Comparison of ENCODE assay signal across 25 mouse cellular contexts in genomic region chr4:72481748-72482147, GRCm38 (mm10).
DNase-seq lines count a peak whose midpoint lies in the region; ATAC-seq and TF ChIP-seq lines count a peak whose summit lies in the region.
"Had no signal": no experiment of that assay in that cellular context is flagged by ENCODE, and none has a peak within 500 bp of the region (broad histone marks: within the 10 kb centered on the region; RNA-seq: fewer than 3 reads in every experiment).

No protein-coding gene starts in this region.

- no peak overlapping the region for H3K9ac ChIP-seq in forebrain, embryonic 14.5 days (ENCODE audit: low read length)
- no peak overlapping the region for H3K9ac ChIP-seq in forebrain, embryonic 12.5 days
- H3K9ac ChIP-seq in forebrain, postnatal 0 days = no peak overlapping the region
- H3K9ac ChIP-seq: heart, embryonic 13.5 days; hindbrain, embryonic 14.5 days had no signal

- no peaks in the 10 kb centered on the region for H3K27me3 ChIP-seq in forebrain, embryonic 14.5 days (replicated peaks; ENCODE audit: control insufficient read depth, insufficient read depth, low read length)
- H3K27me3 ChIP-seq in forebrain, embryonic 12.5 days = no peaks in the 10 kb centered on the region
- no peaks in the 10 kb centered on the region for H3K27me3 ChIP-seq in forebrain, postnatal 0 days (ENCODE audit: insufficient read depth, low read length)
- H3K27me3 ChIP-seq: CH12.LX; heart, embryonic 13.5 days; Patski had no signal

- H3K9me3 ChIP-seq in forebrain, embryonic 14.5 days (replicated peaks; ENCODE audit: control insufficient read depth, low read length) = no peaks in the 10 kb centered on the region
- no peaks in the 10 kb centered on the region for H3K9me3 ChIP-seq in forebrain, embryonic 12.5 days
- H3K9me3 ChIP-seq in forebrain, postnatal 0 days (ENCODE audit: low read length) = no peaks in the 10 kb centered on the region
- H3K9me3 ChIP-seq: G1E; heart, embryonic 13.5 days had no signal

- H3K4me1 ChIP-seq in forebrain, embryonic 14.5 days (ENCODE audit: control insufficient read depth, insufficient read depth, low read length) = no peaks in the 10 kb centered on the region
- no peaks in the 10 kb centered on the region for H3K4me1 ChIP-seq in forebrain, embryonic 12.5 days
- no peaks in the 10 kb centered on the region for H3K4me1 ChIP-seq in forebrain, postnatal 0 days (ENCODE audit: insufficient read depth)
- H3K4me1 ChIP-seq: heart, embryonic 13.5 days had no signal

- peak overlapping the region; percentile 9; the same call in 1 of the 2 replicates for H3K27ac ChIP-seq in forebrain, embryonic 14.5 days (ENCODE audit: low read depth, low read length)
- H3K27ac ChIP-seq in forebrain, embryonic 12.5 days = no peak overlapping the region
- no peak overlapping the region for H3K27ac ChIP-seq in forebrain, postnatal 0 days (ENCODE audit: low read depth, low read length)
- H3K27ac ChIP-seq: heart, embryonic 13.5 days; hindbrain, embryonic 14.5 days; hindbrain, postnatal 0 days had no signal

- no peak overlapping the region for H3K4me3 ChIP-seq in forebrain, embryonic 14.5 days (ENCODE audit: low read depth, low read length)
- no peak overlapping the region for H3K4me3 ChIP-seq in forebrain, embryonic 12.5 days (replicated peaks)
- no peak overlapping the region for H3K4me3 ChIP-seq in forebrain, postnatal 0 days (ENCODE audit: low read depth, low read length)
- H3K4me3 ChIP-seq: heart, embryonic 13.5 days had no signal

- no peak for TF ChIP-seq CTCF in brain, embryonic 14.5 days (IDR thresholded peaks at IDR 0.05; ENCODE audit: borderline replicate concordance, extremely low read depth, insufficient read depth, insufficient read length)
- no peak for TF ChIP-seq CTCF in forebrain, postnatal 0 days (IDR thresholded peaks at IDR 0.05; ENCODE audit: low read depth)

- no peak overlapping the region for H3K4me2 ChIP-seq in forebrain, embryonic 14.5 days (ENCODE audit: low read length)
- H3K4me2 ChIP-seq in forebrain, embryonic 12.5 days = no peak overlapping the region
- H3K4me2 ChIP-seq in forebrain, postnatal 0 days (ENCODE audit: low read depth) = no peak overlapping the region
- H3K4me2 ChIP-seq: heart, embryonic 13.5 days; hindbrain, embryonic 14.5 days had no signal

- peak; percentile 78 for DNase-seq in forebrain, embryonic 14.5 days (ENCODE audit: low spot score)
- peak; percentile 77 for DNase-seq in brain, embryonic 14.5 days (ENCODE audit: low read depth)
- peak; percentile 41 for DNase-seq in forebrain, postnatal 0 days
- no peak for DNase-seq in urinary bladder, adult 18-20 months (ENCODE audit: low spot score in 2 of 2)
- DNase-seq in kidney, postnatal 4 days = no peak
- DNase-seq: adrenal gland, postnatal 10 days; adrenal gland, postnatal 36 days; B cell, adult 2 months; cerebellum, adult 18-20 months; cerebellum, adult 9-10 months; cerebellum, postnatal 14 days; gastrocnemius, postnatal 25 days; heart, adult 18-20 months; heart, postnatal 14 days; heart, postnatal 4 days; kidney, adult 18-20 months had no signal

- WGBS in forebrain, embryonic 14.5 days = 72% methylated on average over 1 of the region's 1 CpGs
- 89% methylated on average over 1 of the region's 1 CpGs for WGBS in forebrain, embryonic 12.5 days
- 43% methylated on average over 1 of the region's 1 CpGs for WGBS in forebrain, postnatal 0 days

- TF ChIP-seq POLR2A in brain, embryonic 14.5 days (IDR thresholded peaks at IDR 0.05; ENCODE audit: borderline replicate concordance, extremely low read depth, insufficient read depth, insufficient read length, poor library complexity, severe bottlenecking) = no peak

- 0 out of 2 replicates have a peak, but pooled peaks have one; percentile 48 for ATAC-seq in forebrain, embryonic 14.5 days
- ATAC-seq in forebrain, embryonic 12.5 days (ENCODE audit: low FRiP score) = no peak
- ATAC-seq in forebrain, postnatal 0 days = no peak
- ATAC-seq: hindbrain, postnatal 0 days; inflammation-experienced regulatory T-cells, adult 6 months; intestine, embryonic 16.5 days; Patski had no signal

- H3K36me3 ChIP-seq in forebrain, embryonic 14.5 days (ENCODE audit: control insufficient read depth, insufficient read depth, low read length) = no peaks in the 10 kb centered on the region
- no peaks in the 10 kb centered on the region for H3K36me3 ChIP-seq in forebrain, embryonic 12.5 days (replicated peaks)
- no peaks in the 10 kb centered on the region for H3K36me3 ChIP-seq in forebrain, postnatal 0 days (ENCODE audit: insufficient read depth)
- H3K36me3 ChIP-seq: G1E; heart, embryonic 13.5 days had no signal

Comparison
In these comparisons a context has a peak if more than half of its experiments do, and no peak if none do; other contexts are left out.
1. DNase-seq: peak in forebrain, embryonic 14.5 days (single experiment), brain, embryonic 14.5 days (single experiment) and forebrain, postnatal 0 days (single experiment); none in urinary bladder, adult 18-20 months (0 of 2) and kidney, postnatal 4 days (0 of 2).